Mouse (Mus musculus) CD4-positive helper T cell, adult 2 months (primary cell): Measurements from ENCODE around the gene Asgr1.
"Not testable (repeated sequence)": the region's sequence is repeated elsewhere in the genome, so short reads cannot be mapped to it uniquely, and the experiment has no call there.

Experiments used
- DNase-seq: peaks from one replicate; pipeline ENCODE4 v3.0.0-alpha.2; 2012; ENCODE audit warnings: low read depth, missing footprints, low spot score

The Asgr1 gene

GRCm38 (mm10) chr11:70053898-70054570 lies at the start of gene Asgr1:
Gene Asgr1 (plus strand): TSS chr11:70054085.
- DNase-seq = no peak

DNA sequence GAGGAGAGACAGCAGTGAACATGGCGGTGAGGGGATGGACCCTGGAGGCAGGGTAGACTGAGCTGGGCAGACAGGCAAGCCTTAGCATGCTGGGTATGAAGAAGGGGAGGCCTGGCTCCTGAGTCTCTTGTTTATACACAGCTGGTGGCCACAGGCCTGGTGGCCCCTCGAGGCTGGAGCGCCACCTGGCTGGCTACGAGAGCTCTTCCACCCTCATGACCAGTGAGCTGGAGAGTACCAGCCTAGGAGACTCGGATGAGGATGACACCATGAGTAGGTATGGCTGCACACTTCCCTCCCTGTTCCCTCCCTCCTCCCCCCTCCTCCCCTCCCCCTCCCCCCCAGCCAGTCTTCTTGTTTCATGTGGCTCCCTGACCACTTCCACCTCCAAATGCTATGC lies 48.4 kb upstream of the Asgr1 start:
- peak; percentile 64 for DNase-seq

GRCm38 (mm10) chr11:70010033-70010432 lies 43.9 kb upstream of the Asgr1 start:
- no peak for DNase-seq

DNA sequence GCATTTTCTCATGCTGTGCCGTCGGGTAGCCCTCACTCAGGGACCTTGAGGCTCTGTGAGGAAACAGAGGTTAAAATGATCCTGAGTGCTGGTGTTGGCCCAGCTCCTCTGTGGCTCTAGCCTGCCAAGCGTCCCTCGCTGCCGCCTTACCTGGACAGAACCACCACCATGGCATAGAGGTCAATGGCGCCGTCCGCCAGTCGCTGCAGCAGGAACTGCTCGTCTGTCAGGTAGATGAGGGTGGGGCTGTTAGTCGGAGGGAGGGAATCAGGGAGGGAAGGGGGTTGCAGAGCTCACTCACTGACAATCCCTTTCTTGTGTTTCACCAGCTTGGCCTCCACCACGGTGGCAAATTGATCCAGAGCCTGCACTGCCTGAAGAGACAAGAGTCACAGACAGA lies 43.3 kb upstream of the Asgr1 start:
- no peak for DNase-seq

DNA sequence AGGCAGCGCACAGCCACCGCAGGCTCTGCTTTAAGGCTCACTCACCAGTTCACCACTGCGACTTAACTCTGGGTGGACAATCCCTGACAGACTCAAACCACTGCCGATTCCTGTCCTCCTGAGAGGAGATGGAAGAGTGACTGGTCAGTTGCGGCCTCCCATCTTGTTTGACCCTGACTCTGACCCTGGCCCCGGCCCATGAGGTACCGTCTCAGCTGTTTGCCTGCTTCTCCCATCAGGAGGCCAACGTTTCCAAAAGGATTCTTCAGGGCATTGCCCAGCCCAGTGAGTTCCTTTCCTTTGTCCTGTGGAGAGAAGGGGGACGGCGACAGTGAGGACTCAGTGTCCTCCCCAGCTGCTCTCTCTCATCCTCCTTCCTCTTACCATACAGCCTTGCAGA lies 42.9 kb upstream of the Asgr1 start:
- no peak for DNase-seq

DNA sequence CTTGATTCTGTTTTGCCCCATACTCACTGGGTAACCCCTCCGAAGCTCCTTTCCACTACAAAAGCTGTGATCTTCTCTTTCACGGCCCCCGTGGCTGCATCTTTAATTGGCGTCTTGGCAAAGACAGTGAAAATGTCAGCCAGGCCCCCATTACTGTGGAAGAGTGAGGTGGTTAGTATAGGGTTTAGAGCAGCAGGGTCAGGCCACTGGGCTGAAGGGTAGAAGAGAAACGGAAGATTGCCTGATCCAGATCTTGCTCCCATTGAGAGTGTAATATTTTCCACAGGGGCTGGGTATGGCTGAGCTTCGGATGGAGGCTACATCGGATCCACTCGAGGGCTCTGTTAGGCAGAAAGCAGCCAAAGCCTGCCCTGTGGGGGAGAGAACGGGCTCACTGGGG lies 41.0 kb upstream of the Asgr1 start:
- no peak for DNase-seq

DNA sequence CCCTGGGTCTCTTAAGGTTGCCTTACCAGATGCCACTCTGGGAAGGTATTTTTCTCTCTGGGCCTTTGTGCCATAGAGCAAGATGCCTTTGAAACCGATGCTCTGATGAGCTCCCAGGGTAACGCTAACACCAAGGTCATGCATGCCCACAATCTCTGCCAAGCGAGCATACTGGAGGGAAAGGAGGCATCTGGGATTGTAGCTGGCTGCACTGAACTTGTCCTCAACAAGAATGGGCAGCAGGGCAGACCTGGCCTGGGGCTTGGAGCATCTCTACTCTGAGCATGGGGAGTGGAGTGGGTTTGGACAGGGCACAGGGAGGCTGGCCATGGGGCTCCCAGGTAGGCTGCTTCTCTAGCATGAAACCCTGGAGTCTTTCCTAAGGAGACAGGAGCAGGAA lies 40.5 kb upstream of the Asgr1 start:
- no peak for DNase-seq

- no peak for DNase-seq
These were observed 39.8 kb upstream of the Asgr1 start for GRCm38 (mm10) chr11:70014051-70014450.

DNA sequence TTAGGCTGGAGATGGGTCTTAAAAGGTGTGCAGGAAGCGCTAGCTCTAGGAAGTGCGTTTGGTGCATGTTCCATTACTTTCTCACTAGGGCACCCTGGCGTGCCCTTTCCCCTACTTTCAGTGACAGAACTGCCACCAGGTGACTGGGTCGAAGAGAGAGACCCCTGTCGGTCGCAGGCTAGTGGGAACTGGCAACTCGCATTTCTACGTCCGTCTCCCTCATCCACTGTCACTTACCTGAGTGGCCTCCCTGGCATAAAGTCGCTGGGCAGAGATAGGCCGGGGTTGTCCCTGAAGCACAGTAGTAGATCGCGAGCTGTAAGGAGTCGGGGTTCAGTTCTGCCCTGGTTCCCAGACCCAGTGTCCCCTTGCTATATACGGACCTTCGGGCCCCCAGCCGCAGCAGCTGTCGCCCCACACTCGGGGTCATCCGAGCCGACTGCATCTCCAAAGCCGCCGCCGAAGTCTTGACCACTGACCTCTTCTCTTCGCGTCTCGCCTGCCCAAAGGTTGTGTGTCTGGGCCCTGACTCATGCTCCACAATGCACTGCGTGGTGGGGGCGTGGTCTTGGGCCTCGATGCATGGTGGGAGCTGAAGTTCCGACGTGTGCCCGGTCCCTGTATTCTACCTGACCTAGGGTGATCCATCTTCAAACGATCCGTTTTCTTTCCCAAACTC lies 38.9 kb upstream of the Asgr1 start, which contains the start of gene Acadvl:
Gene Acadvl (minus strand): TSS at position 532 of the 679 bp plus-strand sequence.
- peak; percentile 80 for DNase-seq

DNA sequence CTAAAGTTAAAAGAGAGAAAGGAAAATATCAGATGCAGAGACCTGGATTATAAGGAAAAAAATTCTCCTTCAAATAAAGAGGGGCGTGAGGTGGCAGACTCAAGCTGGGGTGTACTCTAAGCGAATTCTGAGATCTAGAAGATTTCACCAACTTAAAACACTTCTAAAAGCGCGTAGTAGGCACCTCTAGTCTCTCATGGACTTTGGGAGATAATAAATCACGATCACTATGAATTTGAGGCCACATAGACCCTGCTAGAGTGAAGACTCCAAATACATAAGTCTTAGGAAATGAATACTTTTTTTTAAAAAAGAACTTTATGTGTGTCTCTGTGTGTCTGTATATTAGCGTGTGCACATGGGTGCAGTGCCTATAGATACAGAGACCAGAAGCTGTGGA lies 38.2 kb upstream of the Asgr1 start:
- no peak for DNase-seq

DNA sequence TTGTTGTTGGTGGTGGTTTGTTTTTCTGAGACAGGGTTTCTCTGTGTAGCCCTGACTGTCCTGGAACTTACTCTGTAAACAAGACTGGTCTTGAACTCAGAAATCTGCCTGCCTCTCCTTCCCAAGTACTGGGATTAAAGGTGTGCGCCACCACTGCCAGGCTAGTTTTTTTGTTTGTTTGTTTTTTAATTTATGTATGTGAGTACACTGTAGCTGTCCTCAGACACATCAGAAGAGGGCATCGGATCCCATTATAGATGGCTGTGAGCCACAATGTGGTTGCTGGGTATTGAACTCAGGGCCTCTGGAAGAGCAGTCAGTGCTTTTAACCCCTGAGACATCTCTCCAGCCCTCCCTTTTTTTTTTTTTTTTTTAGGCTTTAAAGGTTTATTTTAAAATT lies 37.7 kb upstream of the Asgr1 start:
- DNase-seq = not testable (repeated sequence)

DNA sequence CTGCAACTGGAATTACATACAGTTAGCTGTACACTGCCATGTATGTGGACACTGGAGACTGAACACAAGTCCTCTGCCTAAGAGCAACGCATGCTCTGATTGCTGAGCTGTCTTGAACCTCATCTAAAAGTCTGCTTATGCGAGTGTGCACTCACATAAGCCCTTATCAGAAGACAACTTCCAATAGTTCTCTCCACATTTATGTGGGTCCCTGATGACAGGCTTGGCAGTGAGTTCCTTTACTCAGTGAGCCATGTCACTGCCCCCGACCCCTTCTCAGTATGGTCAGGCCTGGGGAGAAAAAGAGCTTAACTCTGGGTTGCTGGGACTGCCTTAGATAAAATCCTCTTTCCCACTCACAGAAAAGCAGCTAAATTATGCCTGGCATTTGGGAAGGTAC lies 37.2 kb upstream of the Asgr1 start, which contains the start of gene Dlg4:
Gene Dlg4 (plus strand): TSS at position 274 of the 400 bp plus-strand sequence.
- no peak for DNase-seq

- no peak for DNase-seq
These were observed 36.6 kb upstream of the Asgr1 start for GRCm38 (mm10) chr11:70017199-70017767.

GRCm38 (mm10) chr11:70018131-70018990 lies 35.5 kb upstream of the Asgr1 start:
- peak; percentile 63 for DNase-seq

DNA sequence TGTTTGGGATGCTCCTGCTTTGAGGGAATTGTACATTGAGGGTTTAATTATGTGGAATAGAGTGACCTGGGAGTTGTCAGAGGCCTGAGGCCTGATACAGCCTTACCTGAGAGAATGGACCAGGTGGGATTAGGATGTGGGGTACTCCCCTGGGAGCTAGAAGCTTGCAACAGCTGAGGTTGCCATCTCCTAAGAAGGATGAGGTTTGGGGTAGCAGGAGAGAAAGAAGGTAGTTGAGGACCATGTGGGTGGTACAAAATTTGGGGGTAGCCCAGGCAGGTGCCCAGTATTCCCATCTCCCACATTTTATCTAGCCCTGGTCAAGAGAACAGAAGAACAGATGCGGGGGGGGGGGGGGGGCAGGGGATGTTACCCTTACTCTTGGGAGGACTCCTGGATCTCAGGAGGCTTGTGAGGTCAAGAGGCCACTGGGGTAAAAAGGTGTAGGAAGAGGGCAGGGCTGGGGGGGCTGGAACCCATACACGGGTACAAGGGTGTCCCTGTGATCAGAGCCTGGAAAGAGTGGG lies 34.3 kb upstream of the Asgr1 start:
- DNase-seq = no peak

GRCm38 (mm10) chr11:70020022-70020631 lies 33.8 kb upstream of the Asgr1 start:
- peak; percentile 52 for DNase-seq

GRCm38 (mm10) chr11:70020731-70021263 lies 33.1 kb upstream of the Asgr1 start:
- peak; percentile 82 for DNase-seq

DNA sequence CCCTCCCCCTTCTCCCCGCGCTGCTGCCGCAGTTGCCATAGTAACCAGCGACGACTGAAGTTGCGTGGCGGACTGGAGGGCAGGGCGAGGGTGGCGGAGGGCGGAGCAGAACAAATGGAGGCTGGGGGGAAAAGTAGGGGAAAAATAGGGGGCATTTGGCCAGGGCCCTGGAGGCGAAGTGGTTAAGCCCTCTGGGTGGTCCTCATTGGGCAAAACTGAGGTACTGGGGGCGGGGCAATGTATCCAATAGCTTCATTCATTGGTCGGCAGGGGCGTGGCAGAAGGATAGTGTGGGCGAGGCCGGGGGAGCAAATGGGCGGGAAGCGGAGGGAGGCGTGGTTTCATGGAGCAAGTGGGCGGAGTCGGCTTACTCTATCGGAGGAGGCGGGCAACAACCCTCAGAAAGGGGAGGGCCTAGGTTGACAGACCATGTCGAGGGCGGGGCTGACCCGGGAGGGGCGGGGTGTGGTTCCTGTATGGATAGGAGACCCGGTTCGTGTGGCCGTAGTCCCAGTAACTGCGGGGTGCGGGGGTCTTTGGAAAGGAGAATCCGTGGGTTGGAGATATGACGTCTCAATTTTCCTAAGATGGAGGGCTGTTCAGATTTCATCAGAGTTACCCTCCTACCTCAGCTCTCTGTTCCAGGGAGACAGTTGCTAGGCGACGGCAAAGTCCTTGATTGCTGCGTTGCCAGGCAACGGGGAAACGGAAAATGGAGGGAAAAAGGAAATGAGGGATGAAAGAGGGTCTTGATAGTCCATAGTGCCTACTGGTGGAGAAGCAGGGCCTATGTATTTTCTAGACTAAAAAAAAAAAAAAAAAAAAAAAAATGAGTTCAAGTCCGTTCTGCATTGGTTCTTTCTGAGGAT lies 32.4 kb upstream of the Asgr1 start:
- peak; percentile 94 for DNase-seq

DNA sequence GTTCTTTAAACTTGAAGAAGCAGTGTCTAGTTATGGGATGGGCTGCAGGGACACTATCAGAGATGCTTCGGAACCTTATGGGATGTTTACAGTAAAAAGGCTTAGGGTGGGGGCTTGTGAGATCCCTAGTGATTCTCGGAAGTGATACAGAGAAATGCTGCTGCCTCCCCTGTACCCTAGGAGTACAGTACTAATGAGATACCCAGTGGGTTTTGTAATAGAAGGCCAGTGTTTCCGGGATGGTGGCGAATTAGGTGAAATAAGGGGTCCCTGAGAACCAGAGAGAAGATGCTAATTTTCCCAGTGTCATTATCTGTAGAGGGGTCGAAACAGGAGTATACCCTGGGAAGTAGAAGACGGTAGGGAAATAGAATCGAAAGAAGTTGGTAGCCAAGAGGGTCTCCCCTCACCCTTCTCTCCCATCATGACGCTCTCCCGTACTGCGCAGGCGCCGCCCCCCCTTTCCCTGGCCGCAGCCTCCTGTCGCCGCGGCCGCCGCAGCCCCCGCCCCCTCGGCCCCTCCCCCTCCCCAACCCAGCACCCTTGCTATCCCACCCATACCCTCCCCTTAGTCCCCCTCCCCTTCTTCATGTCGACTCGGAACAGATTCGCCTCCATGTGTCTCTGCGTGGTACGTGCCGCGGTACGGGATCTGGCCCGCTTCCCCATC lies 30.3 kb upstream of the Asgr1 start:
- DNase-seq = no peak
